Mouse (Mus musculus): ENCODE data around the gene E030030I06Rik.
"Not testable (repeated sequence)": the region's sequence is repeated elsewhere in the genome, so short reads cannot be mapped to it uniquely, and the experiment has no call there.

E030030I06Rik gene

DNA sequence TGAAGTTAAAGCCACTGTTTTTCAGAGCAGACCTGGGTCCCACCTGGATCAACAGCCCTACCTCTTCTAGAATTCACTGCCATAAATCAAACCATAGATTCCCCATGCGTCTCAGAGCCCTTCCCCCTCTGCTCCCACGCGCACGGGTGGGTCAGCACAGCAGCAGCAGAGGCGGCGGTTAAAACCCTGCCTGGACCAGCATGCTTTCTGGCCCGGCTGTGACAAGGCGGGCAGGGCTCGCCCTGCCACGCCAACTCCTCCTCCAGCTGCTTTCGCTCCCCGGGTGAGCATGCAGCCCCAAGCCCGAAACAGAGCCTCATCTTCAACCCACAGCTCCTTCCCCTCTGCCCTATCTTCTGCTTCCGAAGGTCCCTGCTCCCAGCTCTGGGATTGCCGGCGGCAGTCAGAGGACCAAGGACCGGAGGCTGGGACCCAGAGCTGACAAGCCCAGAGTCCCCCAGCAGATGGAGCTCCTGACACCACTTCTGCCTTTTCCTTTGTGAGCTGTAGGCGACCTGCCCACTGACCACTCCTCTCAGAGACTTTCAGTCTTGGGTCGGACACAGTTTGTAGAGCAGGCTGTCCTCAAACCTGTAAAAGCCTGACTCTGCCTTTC, 8.3 kb downstream of the E030030I06Rik start:
- Histone ChIP-seq H3K36me3 (ENCODE audit: control insufficient read depth, insufficient read depth, low read length, poor library complexity, severe bottlenecking) (no peaks in the 10 kb centered on the region), H3K27me3 (ENCODE audit: control insufficient read depth, insufficient read depth, low read length, poor library complexity, severe bottlenecking) (no peaks in the 10 kb centered on the region)
- peak; percentile 69 for DNase-seq (ENCODE audit: low read depth, low spot score)

GRCm38 (mm10) chr10:22074531-22074930, 74.5 kb downstream of the E030030I06Rik start:
- DNase-seq (ENCODE audit: low read depth, low spot score): no peak
- H3K36me3 ChIP-seq (ENCODE audit: control insufficient read depth, insufficient read depth, low read length, poor library complexity, severe bottlenecking): no peaks in the 10 kb centered on the region
- H3K27me3 ChIP-seq (ENCODE audit: control insufficient read depth, insufficient read depth, low read length, poor library complexity, severe bottlenecking): no peaks in the 10 kb centered on the region

DNA sequence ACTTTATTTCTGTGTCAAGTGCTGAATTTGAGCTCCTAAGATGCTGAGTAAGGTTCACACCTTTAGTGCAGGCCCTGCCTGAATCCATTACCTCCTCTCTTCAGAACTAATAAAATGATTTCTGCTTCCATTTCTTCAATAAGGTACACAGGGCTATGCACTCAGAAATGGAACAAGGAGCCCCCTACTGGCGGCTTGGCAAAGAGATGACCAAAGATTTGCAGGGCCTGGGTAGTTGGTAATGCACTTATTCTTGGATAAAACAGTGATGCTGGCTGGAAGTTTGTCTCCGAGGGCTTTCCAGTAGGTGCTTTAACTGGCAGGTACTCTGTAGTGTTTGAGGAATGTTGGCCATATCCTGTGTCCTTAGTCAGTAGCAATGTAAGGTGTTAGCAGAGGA, 76.3 kb downstream of the E030030I06Rik start:
- peak; percentile 22 for DNase-seq (ENCODE audit: low read depth, low spot score)
- H3K36me3 ChIP-seq (ENCODE audit: control insufficient read depth, insufficient read depth, low read length, poor library complexity, severe bottlenecking): no peaks in the 10 kb centered on the region
- H3K27me3 ChIP-seq (ENCODE audit: control insufficient read depth, insufficient read depth, low read length, poor library complexity, severe bottlenecking): no peaks in the 10 kb centered on the region

DNA sequence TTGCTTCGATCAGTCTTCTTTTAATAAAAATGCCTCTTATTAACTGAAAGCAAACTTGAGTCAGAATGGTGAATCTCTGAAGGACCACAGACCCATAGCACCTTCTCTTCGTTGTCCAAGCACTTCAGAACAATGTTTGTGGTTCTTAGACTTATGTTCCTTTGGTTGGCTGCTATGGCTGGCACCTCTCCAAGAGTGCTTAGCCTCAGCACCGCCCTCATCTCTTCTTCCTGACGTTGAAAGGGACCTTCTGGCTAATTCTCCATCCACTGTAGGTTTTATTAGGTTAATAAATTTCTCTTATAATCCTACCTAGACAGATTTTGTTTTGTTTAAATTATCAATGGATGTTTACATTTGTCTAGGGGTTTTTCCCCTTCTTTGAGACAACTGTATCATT, 78.5 kb downstream of the E030030I06Rik start:
- Histone ChIP-seq H3K27me3 (ENCODE audit: control insufficient read depth, insufficient read depth, low read length, poor library complexity, severe bottlenecking) (no peaks in the 10 kb centered on the region), H3K36me3 (ENCODE audit: control insufficient read depth, insufficient read depth, low read length, poor library complexity, severe bottlenecking) (no peaks in the 10 kb centered on the region)
- no peak for DNase-seq (ENCODE audit: low read depth, low spot score)

DNA sequence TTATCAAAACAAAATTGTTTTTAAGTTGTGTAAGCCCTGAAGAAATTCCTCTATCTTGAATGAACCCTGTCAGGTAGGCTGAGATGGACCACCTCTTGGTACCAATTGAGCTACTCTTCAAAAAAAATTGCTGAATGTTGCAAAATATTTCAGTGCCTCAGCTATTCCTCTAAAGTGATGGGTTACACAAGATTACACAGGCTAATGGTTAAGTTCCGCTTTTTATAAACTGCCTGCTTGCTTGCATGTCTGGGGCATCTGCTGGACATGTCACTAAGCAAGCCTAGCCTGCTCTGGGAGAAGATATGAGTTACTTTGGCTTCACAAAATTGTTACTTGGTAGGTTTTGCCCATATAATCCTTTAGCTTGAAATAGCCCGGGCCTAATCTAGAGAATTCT, 78.9 kb downstream of the E030030I06Rik start:
- no peak for DNase-seq (ENCODE audit: low read depth, low spot score)
- Histone ChIP-seq H3K36me3 (ENCODE audit: control insufficient read depth, insufficient read depth, low read length, poor library complexity, severe bottlenecking) (no peaks in the 10 kb centered on the region), H3K27me3 (ENCODE audit: control insufficient read depth, insufficient read depth, low read length, poor library complexity, severe bottlenecking) (no peaks in the 10 kb centered on the region)

DNA sequence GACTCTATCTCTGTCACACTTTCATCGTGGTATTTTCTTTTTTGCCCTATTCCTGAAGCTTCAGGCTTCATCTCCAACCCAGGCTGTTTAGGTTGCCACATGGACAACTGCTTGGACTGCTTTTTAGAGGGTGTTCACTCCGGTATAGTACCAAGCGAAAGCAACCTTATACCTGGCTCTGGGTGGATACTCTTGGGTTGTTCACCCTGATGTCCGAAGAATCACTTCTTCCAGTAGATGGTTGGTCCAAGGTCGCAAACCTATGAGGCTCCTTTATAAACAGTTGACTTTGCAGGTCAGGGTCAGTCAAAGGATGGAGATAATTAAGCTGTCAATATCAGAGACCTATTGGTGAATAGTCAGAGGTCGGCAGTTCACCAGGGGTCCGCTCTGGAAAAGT, 81.1 kb downstream of the E030030I06Rik start, which contains the start of gene 4930444G20Rik:
Gene 4930444G20Rik (minus strand): TSS at position 101 of the 400 bp plus-strand sequence.
- not testable (repeated sequence) for DNase-seq (ENCODE audit: low read depth, low spot score); H3K27me3 ChIP-seq (ENCODE audit: control insufficient read depth, insufficient read depth, low read length, poor library complexity, severe bottlenecking); H3K36me3 ChIP-seq (ENCODE audit: control insufficient read depth, insufficient read depth, low read length, poor library complexity, severe bottlenecking)

Data from splenic B cell, adult 2 months (primary cell).